In the genomic region with DNA sequence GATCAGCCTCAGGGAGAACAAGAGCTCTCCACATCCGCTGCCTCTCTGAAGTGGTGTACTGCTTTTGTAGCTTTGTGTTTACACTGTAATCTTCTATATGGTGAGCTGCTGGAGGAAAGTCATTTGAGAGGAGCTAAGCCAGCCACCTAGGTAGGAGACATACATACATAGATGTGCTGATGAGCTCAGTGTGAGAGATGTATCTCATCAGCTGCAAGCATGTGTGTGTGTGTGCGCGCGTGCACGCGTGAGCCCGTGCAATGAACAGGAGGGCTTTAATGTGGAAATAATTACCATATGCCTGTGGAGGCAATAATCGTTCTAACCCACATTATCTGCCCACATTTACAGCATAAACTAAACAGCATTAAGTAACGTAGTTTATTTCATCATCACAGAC, we compare ENCODE assay signal across 21 mouse cellular contexts. TPM values are rescaled to one million over a fixed set of nuclear protein-coding genes. Genes with fewer than 3 reads are reported as not detected.
DNase-seq lines count a peak whose midpoint lies in the region; ATAC-seq and TF ChIP-seq lines count a peak whose summit lies in the region.
"Had no signal": no experiment of that assay in that cellular context is flagged by ENCODE, and none has a peak within 500 bp of the region (broad histone marks: within the 10 kb centered on the region; RNA-seq: fewer than 3 reads in every experiment).

No protein-coding gene starts in this region.

- H3K4me1 ChIP-seq in lung, embryonic 14.5 days (ENCODE audit: insufficient read depth), result no peaks in the 10 kb centered on the region
- peaks cover 24% of the 10 kb centered on the region for H3K4me1 ChIP-seq in embryonic facial prominence, embryonic 10.5 days
- no peaks in the 10 kb centered on the region for H3K4me1 ChIP-seq in hindbrain, postnatal 0 days (ENCODE audit: insufficient read depth, low read length)
- no peaks in the 10 kb centered on the region for H3K4me1 ChIP-seq in kidney, adult 2 months (ENCODE audit: control insufficient read depth, insufficient read depth, low read length)
- H3K4me1 ChIP-seq: heart, embryonic 12.5 days; liver, embryonic 12.5 days had no signal

- no peaks in the 10 kb centered on the region for H3K27me3 ChIP-seq in lung, embryonic 14.5 days (ENCODE audit: insufficient read depth, low read length)
- H3K27me3 ChIP-seq in embryonic facial prominence, embryonic 10.5 days (replicated peaks; ENCODE audit: low read depth, poor library complexity, severe bottlenecking), result no peaks in the 10 kb centered on the region
- no peaks in the 10 kb centered on the region for H3K27me3 ChIP-seq in hindbrain, postnatal 0 days (ENCODE audit: insufficient read depth, low read length)
- no peaks in the 10 kb centered on the region for H3K27me3 ChIP-seq in kidney, adult 2 months (replicated peaks; ENCODE audit: control insufficient read depth, insufficient read depth, low read length)
- H3K27me3 ChIP-seq: heart, embryonic 12.5 days; liver, embryonic 12.5 days had no signal

- WGBS in lung, embryonic 14.5 days, result 79% methylated on average over 9 of the region's 9 CpGs
- WGBS in embryonic facial prominence, embryonic 10.5 days, result 75% methylated on average over 9 of the region's 9 CpGs
- 68% methylated on average over 9 of the region's 9 CpGs for WGBS in hindbrain, postnatal 0 days
- 90% methylated on average over 9 of the region's 9 CpGs for whole genome bisulfite sequencing in kidney, adult 2 months

- TF ChIP-seq CTCF in lung, embryonic 14.5 days (IDR thresholded peaks at IDR 0.05; ENCODE audit: low read depth), result no peak
- no peak for TF ChIP-seq CTCF in hindbrain, postnatal 0 days (IDR thresholded peaks at IDR 0.05; ENCODE audit: low read depth)
- TF ChIP-seq CTCF in kidney, adult 2 months (conservative IDR thresholded peaks at IDR 0.05; ENCODE audit: insufficient read depth, insufficient read length, low read depth, low read length), result no peak

- H3K4me2 ChIP-seq in lung, embryonic 14.5 days, result no peak overlapping the region
- peak overlapping the region; percentile 10; the same call in 1 of the 2 replicates for H3K4me2 ChIP-seq in hindbrain, postnatal 0 days (ENCODE audit: low read depth, low read length)
- H3K4me2 ChIP-seq: heart, embryonic 12.5 days; liver, embryonic 12.5 days had no signal

- no peak for TF ChIP-seq POLR2A in kidney, adult 2 months (IDR thresholded peaks at IDR 0.05; ENCODE audit: low read depth, low read length)

- H3K9ac ChIP-seq in lung, embryonic 14.5 days, result no peak overlapping the region
- H3K9ac ChIP-seq in hindbrain, postnatal 0 days (replicated peaks; ENCODE audit: low read length), result no peak overlapping the region
- H3K9ac ChIP-seq: heart, embryonic 12.5 days; liver, embryonic 12.5 days had no signal

- no peaks in the 10 kb centered on the region for H3K9me3 ChIP-seq in lung, embryonic 14.5 days (ENCODE audit: low read depth, low read length)
- H3K9me3 ChIP-seq in embryonic facial prominence, embryonic 10.5 days, result no peaks in the 10 kb centered on the region
- H3K9me3 ChIP-seq in hindbrain, postnatal 0 days (ENCODE audit: low read length), result no peaks in the 10 kb centered on the region; the same call in 1 of the 2 replicates
- H3K9me3 ChIP-seq: heart, embryonic 12.5 days; limb, embryonic 10.5 days; liver, embryonic 12.5 days had no signal

- H3K4me3 ChIP-seq in lung, embryonic 14.5 days (ENCODE audit: low read depth, low read length), result no peak overlapping the region
- no peak overlapping the region for H3K4me3 ChIP-seq in embryonic facial prominence, embryonic 10.5 days
- no peak overlapping the region for H3K4me3 ChIP-seq in hindbrain, postnatal 0 days (ENCODE audit: low read length)
- H3K4me3 ChIP-seq in kidney, adult 2 months (ENCODE audit: insufficient read depth, low read depth, low read length), result no peak overlapping the region
- H3K4me3 ChIP-seq: heart, embryonic 12.5 days; limb, embryonic 10.5 days; liver, embryonic 12.5 days; myocyte had no signal

- DNase-seq in lung, embryonic 14.5 days, result peak; percentile 8
- no peak for DNase-seq in lung, postnatal 25 days (ENCODE audit: low spot score)
- peak; percentile 16 for DNase-seq in embryonic facial prominence, embryonic 10.5 days (ENCODE audit: low spot score)
- peak; percentile 11 for DNase-seq in hindbrain, postnatal 0 days (ENCODE audit: low spot score)
- peak; percentile 3 for DNase-seq in retina, embryonic 14.5 days (ENCODE audit: low spot score)
- DNase-seq in kidney, adult 2 months, result no peak
- no peak for DNase-seq in layer of hippocampus, postnatal 10 days (ENCODE audit: low spot score in 2 of 2)
- DNase-seq: adrenal gland, postnatal 10 days; cerebellum, adult 9-10 months; heart, postnatal 36 days; kidney, adult 11 months; kidney, postnatal 25 days; layer of hippocampus, postnatal 36 days had no signal

- ATAC-seq in lung, embryonic 14.5 days (ENCODE audit: insufficient read depth), result no peak
- ATAC-seq in hindbrain, postnatal 0 days, result peak; percentile 56; the same call in 1 of the 2 replicates
- ATAC-seq: liver, embryonic 12.5 days had no signal

- no peak overlapping the region for H3K27ac ChIP-seq in lung, embryonic 14.5 days (ENCODE audit: low read depth)
- H3K27ac ChIP-seq in embryonic facial prominence, embryonic 10.5 days (replicated peaks), result no peak overlapping the region
- H3K27ac ChIP-seq in hindbrain, postnatal 0 days, result no peak overlapping the region; the same call in 1 of the 2 replicates
- no peak overlapping the region for H3K27ac ChIP-seq in kidney, adult 2 months (ENCODE audit: insufficient read depth, low read depth, low read length)
- H3K27ac ChIP-seq: limb, embryonic 10.5 days; liver, embryonic 12.5 days had no signal

- no peaks in the 10 kb centered on the region for H3K36me3 ChIP-seq in lung, embryonic 14.5 days (ENCODE audit: insufficient read depth)
- H3K36me3 ChIP-seq in embryonic facial prominence, embryonic 10.5 days (replicated peaks), result no peaks in the 10 kb centered on the region
- H3K36me3 ChIP-seq in hindbrain, postnatal 0 days (ENCODE audit: insufficient read depth, low read length), result no peaks in the 10 kb centered on the region
- no peaks in the 10 kb centered on the region for H3K36me3 ChIP-seq in kidney, adult 2 months (ENCODE audit: control insufficient read depth, insufficient read depth, low read length)
- H3K36me3 ChIP-seq: G1E; heart, embryonic 12.5 days; limb, embryonic 10.5 days; liver, embryonic 12.5 days had no signal

RNA-seq across cellular contexts. Expression of a gene that starts 18.0 kb away (rescaled TPM):
- polyA plus RNA-seq in lung, embryonic 14.5 days (2014; fragmentation: Nextera tagmentation; extraction: Ambion mirVana), result not detected in 2 replicates
- not detected in 2 replicates for polyA plus RNA-seq in embryonic facial prominence, embryonic 10.5 days (2016; fragmentation: Nextera tagmentation; extraction: Ambion mirVana)
- not detected in 2 replicates for total RNA-seq in hindbrain, postnatal 0 days (2014; rRNA removed)
- polyA plus RNA-seq in hindbrain, postnatal 0 days (2015; fragmentation: Nextera tagmentation; extraction: Ambion mirVana), result not detected in 2 replicates
- 0.05 TPM in 1 of 2 replicates, not detected in the other for polyA plus RNA-seq in kidney, adult 2 months (2012; rRNA removed)
- total RNA-seq in layer of hippocampus, postnatal 10 days (2021), result not detected
- total RNA-seq: adrenal gland, postnatal 10 days; G1E; heart, postnatal 36 days; layer of hippocampus, postnatal 36 days; megakaryocyte, adult 5-6 weeks had no signal
- polyA plus RNA-seq: G1E; heart, embryonic 12.5 days; limb, embryonic 10.5 days; liver, embryonic 12.5 days; lung, embryonic 16.5 days; myocyte; stomach, embryonic 14.5 days had no signal

Comparison
In these comparisons a context has a peak if more than half of its experiments do, and no peak if none do; other contexts are left out.
1. DNase-seq: peak in lung, embryonic 14.5 days (single experiment), embryonic facial prominence, embryonic 10.5 days (single experiment), hindbrain, postnatal 0 days (single experiment) and retina, embryonic 14.5 days (single experiment); none in lung, postnatal 25 days (single experiment), kidney, adult 2 months (single experiment) and layer of hippocampus, postnatal 10 days (0 of 2).